Mouse (Mus musculus) 3134 (cell line): Measurements from ENCODE around the gene Dact2.
A peak's percentile ranks its signal among the peaks of the same experiment; 100 is the strongest.

Experiments used
- DNase-seq: peaks from one replicate; pipeline ENCODE4 v3.0.0-alpha.2; 2011; ENCODE audit warnings: low spot score; ENCODE audit not compliant: insufficient read length; ENCODE audit errors: extremely low read depth

Gene Dact2

GRCm38 (mm10) chr17:14204061-14204460 is at the start of gene Dact2:
Gene Dact2 (minus strand): TSS chr17:14204304.
- no peak for DNase-seq

- DNase-seq = no peak
Observed at GRCm38 (mm10) chr17:14252456-14252855, 48.4 kb upstream of the Dact2 start.

GRCm38 (mm10) chr17:14250401-14250800 is 46.3 kb upstream of the Dact2 start:
- DNase-seq = no peak

GRCm38 (mm10) chr17:14249595-14249994 is 45.5 kb upstream of the Dact2 start:
- no peak for DNase-seq

DNA sequence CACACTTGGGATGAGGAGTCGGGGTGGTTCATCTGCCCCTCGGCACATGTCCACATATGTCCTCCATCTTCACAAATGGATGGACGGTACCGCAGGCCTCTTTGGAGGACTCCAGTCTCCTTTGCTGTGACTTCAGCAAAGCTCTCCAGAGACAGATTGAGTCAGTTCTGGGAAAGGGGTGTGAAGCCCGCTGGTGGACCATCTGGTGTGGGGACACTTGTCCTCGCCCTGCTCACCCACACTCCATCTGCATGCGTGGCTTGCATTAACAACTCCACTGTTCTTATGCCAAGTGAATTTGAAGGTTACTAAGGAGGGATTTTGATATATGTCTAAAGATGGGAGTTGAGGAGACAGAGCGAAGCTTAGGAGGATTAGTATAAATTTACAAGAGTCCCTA is 43.8 kb upstream of the Dact2 start:
- no peak for DNase-seq

DNA sequence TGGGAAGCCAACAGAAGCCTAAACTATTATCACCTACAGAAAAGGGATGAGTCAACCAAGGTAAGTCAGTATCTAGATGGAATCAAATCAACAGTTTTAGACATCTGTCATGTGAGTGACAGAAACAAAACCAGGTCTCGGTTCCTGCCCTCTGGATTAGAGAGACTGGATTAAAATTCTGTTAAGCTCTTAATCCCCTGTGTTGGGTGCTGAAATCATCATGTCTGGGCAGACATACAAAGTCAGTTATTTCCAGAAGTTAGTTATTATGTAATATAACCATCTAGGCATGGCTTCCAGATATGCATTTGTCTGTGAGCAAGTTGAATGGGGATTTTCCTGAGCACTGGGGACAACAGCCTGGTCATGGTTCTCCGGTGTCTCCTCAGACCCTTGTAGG is 42.2 kb upstream of the Dact2 start:
- DNase-seq = no peak

GRCm38 (mm10) chr17:14244195-14244965 is 40.3 kb upstream of the Dact2 start:
- DNase-seq = no peak

DNA sequence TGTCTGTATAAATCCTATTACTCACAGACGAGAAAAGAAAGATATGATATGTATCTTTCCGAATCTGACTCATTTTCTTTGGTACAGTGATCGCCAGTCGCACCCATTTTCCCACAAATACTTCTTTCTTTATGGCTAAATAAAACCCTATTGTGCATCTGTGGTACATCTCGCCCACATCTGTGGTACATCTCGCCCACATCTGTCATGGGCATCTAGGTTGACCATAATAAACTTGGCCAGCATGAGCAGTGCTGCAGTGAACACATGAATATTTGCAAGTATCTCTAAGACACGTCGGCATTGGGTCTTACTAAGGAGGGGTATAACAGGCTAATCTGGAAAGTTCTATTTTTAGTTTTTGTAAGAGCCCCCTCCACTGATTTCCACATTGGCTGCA is 38.5 kb upstream of the Dact2 start:
- no peak for DNase-seq

- DNase-seq = peak; percentile 58
Observed at GRCm38 (mm10) chr17:14239960-14240359, 35.9 kb upstream of the Dact2 start.

- DNase-seq = no peak
Observed at GRCm38 (mm10) chr17:14237134-14237533, 33.0 kb upstream of the Dact2 start.

GRCm38 (mm10) chr17:14234774-14235389 is 30.8 kb upstream of the Dact2 start:
- DNase-seq = no peak

DNA sequence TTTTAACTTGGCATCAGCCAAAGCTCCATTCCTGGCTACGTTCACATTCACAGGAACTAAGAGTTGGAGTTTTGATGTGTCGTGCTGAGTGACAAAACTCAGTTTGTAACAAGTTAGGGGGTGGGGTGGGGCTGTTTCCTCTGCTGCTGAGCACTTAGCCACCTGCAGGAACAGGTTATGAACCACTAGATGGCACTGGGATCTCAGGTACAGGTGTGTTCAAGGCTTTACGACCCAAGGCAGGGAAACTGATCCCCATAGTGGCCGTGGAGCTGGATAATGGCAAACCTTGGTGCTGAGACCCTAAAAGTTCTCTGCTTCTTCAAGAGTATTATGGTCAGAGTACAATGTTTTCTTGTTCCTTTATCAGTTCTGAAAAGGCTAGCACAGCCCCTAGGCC is 29.6 kb upstream of the Dact2 start:
- no peak for DNase-seq

- DNase-seq = peak; percentile 30
Observed at GRCm38 (mm10) chr17:14232629-14233028, 28.5 kb upstream of the Dact2 start.

DNA sequence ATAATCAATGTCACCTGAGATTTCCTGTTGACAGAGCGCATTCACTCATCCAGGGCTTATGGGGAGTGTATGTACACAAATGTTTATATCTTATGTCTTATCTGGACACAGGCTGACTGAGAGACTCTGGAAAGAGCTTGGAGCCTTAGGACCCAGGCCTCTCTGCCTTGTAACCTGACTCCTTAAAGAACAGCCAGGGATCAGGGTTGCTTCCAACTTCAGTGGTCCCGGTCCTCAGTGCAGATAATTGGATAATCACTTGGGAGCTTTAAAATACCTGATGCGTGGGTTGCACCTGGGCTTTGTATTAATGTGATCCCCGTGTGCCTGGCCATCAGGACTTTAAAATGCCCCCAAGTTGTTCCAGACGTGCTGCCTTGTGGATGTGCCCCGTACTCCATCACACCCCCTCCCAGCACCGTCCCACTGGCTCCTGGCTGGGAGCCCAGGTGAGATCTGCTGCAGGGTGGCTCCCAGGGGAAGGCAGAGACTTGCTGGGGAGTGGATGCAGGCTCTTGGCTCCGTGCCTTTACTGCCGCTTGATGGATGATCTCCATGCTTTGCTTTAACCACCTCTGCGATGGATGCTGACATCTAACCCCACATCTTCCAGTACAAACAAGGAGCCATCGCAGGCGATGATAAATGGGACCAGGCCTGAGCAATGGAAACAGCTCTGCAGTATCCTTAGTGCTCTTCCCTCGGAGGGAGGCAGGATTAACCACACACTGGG is 26.8 kb upstream of the Dact2 start:
- DNase-seq = no peak

DNA sequence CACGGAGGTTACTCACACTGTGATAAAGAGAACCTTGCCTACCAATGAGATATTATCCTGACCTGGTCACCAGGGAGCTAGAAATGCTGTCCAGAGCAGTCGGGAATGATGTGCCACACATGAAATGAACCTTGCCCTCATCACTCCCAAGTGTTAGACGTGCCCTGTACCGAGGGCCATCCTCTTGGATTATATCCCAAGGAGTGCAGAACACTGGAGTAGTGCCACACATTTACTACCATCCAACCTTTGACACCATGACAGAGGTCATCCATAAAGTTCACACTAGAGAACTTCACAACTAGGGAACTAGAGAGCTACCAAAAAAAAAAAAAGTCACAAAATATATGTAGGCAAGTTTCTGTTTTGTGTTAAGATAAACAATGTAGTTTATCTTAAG is 24.3 kb upstream of the Dact2 start:
- DNase-seq = no peak

DNA sequence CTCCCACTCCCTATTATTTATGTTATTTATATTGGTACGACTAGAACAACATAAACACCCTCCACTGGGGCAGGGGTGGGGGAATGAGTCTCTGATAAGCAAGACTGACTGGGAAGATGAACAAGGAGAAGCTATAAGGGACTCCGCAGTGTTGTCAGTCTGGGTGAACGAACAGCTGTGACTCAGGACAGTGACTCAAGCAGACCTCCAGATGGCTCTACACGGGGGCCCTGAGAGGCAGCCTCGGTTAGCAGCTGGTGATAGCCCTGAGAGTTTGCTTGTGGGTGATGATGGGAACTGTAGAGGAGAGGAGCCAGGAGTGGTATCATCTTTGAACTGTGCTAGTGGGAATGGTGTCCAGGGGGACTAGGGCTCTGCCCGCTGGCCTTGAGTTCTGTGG is 23.5 kb upstream of the Dact2 start:
- no peak for DNase-seq

DNA sequence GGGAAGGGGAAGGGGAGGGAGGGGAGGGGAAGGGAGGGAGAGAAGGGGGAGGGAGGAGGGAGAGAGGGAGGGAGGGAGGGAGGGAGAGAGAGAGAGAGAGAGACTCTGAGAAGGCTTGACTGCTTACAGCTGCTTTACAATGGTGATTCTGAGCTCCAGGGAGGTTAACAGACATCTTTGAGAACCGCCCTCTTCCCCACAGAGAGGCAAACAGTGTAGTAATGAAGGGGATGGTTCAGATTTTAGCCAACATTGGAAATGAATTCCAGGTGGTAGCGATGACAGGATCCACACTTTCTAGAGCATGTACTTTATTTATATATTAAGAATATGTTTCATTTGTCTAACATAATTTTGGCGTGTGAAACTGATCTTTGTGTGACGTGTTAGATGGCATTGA is 22.7 kb upstream of the Dact2 start:
- no peak for DNase-seq

DNA sequence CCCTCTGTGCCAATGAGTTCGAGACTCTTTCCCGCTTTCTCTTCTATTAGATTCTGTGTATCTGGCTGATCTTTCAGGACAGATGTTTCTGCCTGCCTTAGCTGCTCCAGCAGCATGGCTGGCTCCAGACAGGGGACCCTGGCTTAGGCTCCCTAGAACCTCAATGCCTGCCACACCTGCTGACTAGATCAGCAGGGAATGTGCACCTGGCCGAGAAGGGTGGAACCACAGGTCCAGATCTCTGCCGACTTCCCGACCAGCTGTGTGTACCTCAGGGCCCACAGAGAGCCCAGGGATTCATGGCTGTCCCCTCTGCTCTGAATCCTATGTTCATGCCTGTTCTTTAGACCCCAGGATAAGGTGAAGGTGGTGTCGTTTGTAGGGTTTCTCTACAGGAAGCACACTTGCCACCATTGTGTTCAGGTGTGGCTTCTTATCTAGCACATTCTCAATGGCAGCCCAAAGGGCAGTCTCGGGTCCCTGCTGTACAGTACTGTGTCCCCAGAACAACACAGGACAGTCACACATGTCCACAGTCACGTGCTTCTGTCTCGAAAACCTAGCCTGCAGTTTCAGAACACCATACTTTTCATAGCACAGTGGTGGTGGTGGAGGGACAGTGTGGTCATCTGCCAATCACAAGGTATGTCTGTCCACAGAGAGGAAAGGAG is 22.0 kb upstream of the Dact2 start:
- DNase-seq = no peak

GRCm38 (mm10) chr17:14221893-14222615 is 17.9 kb upstream of the Dact2 start:
- no peak for DNase-seq

- DNase-seq = no peak
Observed at GRCm38 (mm10) chr17:14220606-14221202, 16.6 kb upstream of the Dact2 start.
